Mouse (Mus musculus) embryonic fibroblast, embryonic 13.5 days (primary cell): ENCODE results near the gene Ptprn2.

Experiments
- CTCF ChIP-seq: IDR thresholded peaks from 2 replicates; pipeline ENCODE4 v1.5.1; 2011; ENCODE audit warnings: mild to moderate bottlenecking, control low read depth, low read length, moderate library complexity, borderline replicate concordance; ENCODE audit not compliant: insufficient read depth
- POLR2A ChIP-seq: IDR thresholded peaks from 2 replicates; pipeline ENCODE4 v1.6.1; 2011; ENCODE audit warnings: low read depth, mild to moderate bottlenecking, control low read depth, low read length, moderate library complexity

GRCm38 (mm10) chr12:117255776-117256342 lies 770.3 kb downstream of the Ptprn2 start:
- no peak for TF ChIP-seq POLR2A
- TF ChIP-seq CTCF, result no peak
